Mouse (Mus musculus): ENCODE results near the gene Tnxb.

- no peak for TF ChIP-seq CTCF (IDR thresholded peaks at IDR 0.05; ENCODE audit: extremely low read depth, insufficient read depth, insufficient read length, insufficient replicate concordance)
- no peak for TF ChIP-seq POLR2A (IDR thresholded peaks at IDR 0.05; ENCODE audit: low read depth, low read length)
Observed at GRCm38 (mm10) chr17:34717401-34717800, 47.1 kb downstream of the Tnxb start.

All from spleen, adult 2 months (tissue).